Mouse (Mus musculus) ES-E14 (cell line): Measurements from ENCODE around the gene Dnaaf3. TPM values are rescaled to one million over a fixed set of nuclear protein-coding genes. Genes with fewer than 3 reads are reported as not detected.

ENCODE experiments used
- DNase-seq: peaks from one replicate; pipeline ENCODE4 v3.0.0-alpha.2; 2013; ENCODE audit warnings: low read depth, low spot score
- H3K27ac ChIP-seq: 2 replicates; pipeline ENCODE4 v1.5.1; 2012; ENCODE audit warnings: low read depth, mild to moderate bottlenecking, low read length, moderate library complexity, mixed read lengths; ENCODE audit not compliant: poor library complexity, insufficient read depth, severe bottlenecking
- H3K36me3 ChIP-seq: 2 replicates; pipeline ENCODE4 v1.6.1; 2012; ENCODE audit warnings: mild to moderate bottlenecking, low read length, moderate library complexity, mixed read lengths; ENCODE audit not compliant: control insufficient read depth, poor library complexity, insufficient read depth, severe bottlenecking
- H3K4me1 ChIP-seq, 2 experiments: fragments of 150-350 bp in 1 of 2; sonication (generic) in 1 of 2; 2 replicates each; pipeline ENCODE4 v1.6.1; 2012; ENCODE audit warnings: low read length in 2 of 2, mild to moderate bottlenecking in 1 of 2, mixed read lengths in 1 of 2; ENCODE audit not compliant: control insufficient read depth in 2 of 2, insufficient read depth in 2 of 2, poor library complexity in 1 of 2
- H3K4me3 ChIP-seq, 2 experiments: fragments of 150-350 bp in 1 of 2; sonication (generic) in 1 of 2; 2 replicates each; pipeline ENCODE4 v1.5.1; 2012; ENCODE audit warnings: low read length in 2 of 2, low read depth in 1 of 2, mild to moderate bottlenecking in 1 of 2, mixed read lengths in 1 of 2; ENCODE audit not compliant: insufficient read depth in 1 of 2, poor library complexity in 1 of 2, severe bottlenecking in 1 of 2
- H3K9ac ChIP-seq: 2 replicates; pipeline ENCODE4 v1.6.1; 2012; ENCODE audit warnings: low read depth, mild to moderate bottlenecking, low read length, mixed read lengths; ENCODE audit not compliant: poor library complexity, insufficient read depth, severe bottlenecking
- H3K9me3 ChIP-seq: fragments of 150-350 bp; sonication (generic); 2 replicates; pipeline ENCODE4 v1.6.1; 2012; ENCODE audit warnings: low read depth, mild to moderate bottlenecking, low read length; ENCODE audit not compliant: control insufficient read depth, insufficient read depth
- CHD2 ChIP-seq: IDR thresholded peaks from 2 replicates; pipeline ENCODE4 v1.6.1; 2014; ENCODE audit warnings: mild to moderate bottlenecking, low read depth, low read length, inconsistent platforms
- HCFC1 ChIP-seq: IDR thresholded peaks from 2 replicates; pipeline ENCODE4 v1.6.1; 2012; ENCODE audit warnings: low read length, inconsistent platforms, borderline replicate concordance; ENCODE audit not compliant: insufficient read depth
- MAFK ChIP-seq: IDR thresholded peaks from 2 replicates; pipeline ENCODE4 v1.6.1; 2014; ENCODE audit warnings: mild to moderate bottlenecking, low read depth, low read length, inconsistent platforms; ENCODE audit not compliant: insufficient read depth
- ZC3H11A ChIP-seq: IDR thresholded peaks from 2 replicates; pipeline ENCODE4 v1.6.1; 2012; ENCODE audit warnings: low read depth, mild to moderate bottlenecking, inconsistent platforms, low read length, borderline replicate concordance
- ZNF384 ChIP-seq: IDR thresholded peaks from 2 replicates; pipeline ENCODE4 v1.6.1; 2012; ENCODE audit warnings: low read depth, low read length, inconsistent platforms
- in situ Hi-C, 2 experiments: fragments of 600-800 bp; cut with MboI; formaldehyde crosslinking; loops; one replicate each; pipeline ENCODE4 v1.15.1; 2025; ENCODE audit warnings: low sequenced_read_pairs in 2 of 2, inconsistent platforms in 1 of 2; ENCODE audit not compliant: unreplicated experiment in 2 of 2
- total RNA-seq: library from RNA; depleted of rRNA; stranded (reverse); fragments of 300-350 nt; gene quantifications from 2 replicates; pipeline ENCODE4 v1.2.3, GENCODE M21; 2012

Gene Dnaaf3
- total RNA-seq, 1 experiment, result 3.1 TPM

DNA sequence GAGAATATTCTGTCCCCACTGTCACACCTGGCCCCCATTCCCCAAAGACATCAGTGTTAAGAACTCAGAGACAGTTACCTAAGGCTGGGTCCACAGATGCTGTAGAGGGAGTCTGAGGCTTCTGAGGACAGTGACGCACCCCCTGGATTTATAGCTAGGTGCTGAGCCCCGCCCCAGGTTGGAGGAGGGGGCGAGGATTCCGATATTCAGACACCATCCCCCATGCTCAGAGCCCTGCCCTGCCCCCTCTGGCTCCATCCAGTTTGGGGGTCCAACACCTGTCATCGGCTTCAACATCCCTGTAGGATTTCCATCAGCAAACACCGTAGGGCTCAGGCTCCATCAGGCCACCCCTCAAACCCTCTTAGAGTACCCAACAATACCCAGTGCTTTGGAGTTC lies 16.4 kb downstream of the Dnaaf3 start:
- in situ Hi-C loops, result no loop called here
- Histone ChIP-seq H3K4me1 (peaks cover 2 to 19% of the 10 kb centered on the region in 2 experiments; a peak in 3 of 4 replicates), H3K4me3 (no peak overlapping the region), H3K9ac (no peak overlapping the region), H3K27ac (no peak overlapping the region), H3K9me3 (no peaks in the 10 kb centered on the region), H3K36me3 (peaks cover 2% of the 10 kb centered on the region; the same call in 1 of the 2 replicates)
- no peak for DNase-seq
- TF ChIP-seq CHD2 (no peak), ZNF384 (no peak), ZC3H11A (no peak), HCFC1 (no peak), MAFK (no peak)

DNA sequence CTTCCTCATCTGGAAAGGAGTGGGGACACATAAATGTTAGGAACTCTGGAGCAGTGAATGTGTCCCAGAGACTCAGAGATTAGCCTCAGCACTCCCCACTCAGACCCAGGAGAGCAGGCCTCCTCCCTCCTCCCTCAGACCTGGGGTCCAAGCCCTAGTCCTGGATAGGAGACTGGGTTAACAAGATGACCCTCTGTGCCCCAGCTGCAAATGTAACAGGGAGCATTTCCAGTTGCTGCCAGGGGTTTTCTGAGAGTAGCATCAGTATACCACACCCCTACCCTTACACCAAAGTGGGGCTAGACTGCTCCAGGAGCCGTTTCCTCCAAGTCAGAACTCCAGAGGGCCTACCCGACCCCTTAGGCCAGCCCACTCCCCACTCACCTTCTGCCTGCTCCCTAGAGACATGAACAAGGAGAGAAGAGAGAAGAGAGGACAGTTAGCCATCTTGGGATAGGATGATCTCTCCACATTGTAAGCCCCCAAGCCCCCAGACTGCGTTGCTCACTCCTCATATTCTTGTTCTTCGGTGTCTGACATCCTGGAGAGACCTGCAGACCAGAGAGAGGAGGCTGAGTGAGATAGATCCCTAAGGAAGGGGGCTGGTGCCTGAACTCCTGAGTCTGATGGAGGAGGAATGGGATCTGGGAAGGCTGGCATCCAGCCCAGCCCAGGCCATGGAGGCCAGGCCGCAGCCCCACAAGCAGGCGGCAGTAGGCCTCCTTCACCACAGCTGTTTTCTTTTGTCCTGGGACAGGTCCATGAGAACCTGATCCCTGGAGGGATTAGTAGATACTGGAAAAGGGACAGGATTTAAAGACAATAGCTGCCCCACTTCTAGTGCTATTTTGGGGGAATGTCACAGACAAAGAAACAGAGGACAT lies 18.2 kb downstream of the Dnaaf3 start:
- peak overlapping the region; percentile 25; the same call in 1 of the 2 replicates for H3K9ac ChIP-seq
- no peak for TF ChIP-seq ZNF384
- TF ChIP-seq MAFK, result no peak
- no peak for TF ChIP-seq HCFC1
- no peak for TF ChIP-seq CHD2
- TF ChIP-seq ZC3H11A, result no peak
- H3K27ac ChIP-seq, result no peak overlapping the region

DNA sequence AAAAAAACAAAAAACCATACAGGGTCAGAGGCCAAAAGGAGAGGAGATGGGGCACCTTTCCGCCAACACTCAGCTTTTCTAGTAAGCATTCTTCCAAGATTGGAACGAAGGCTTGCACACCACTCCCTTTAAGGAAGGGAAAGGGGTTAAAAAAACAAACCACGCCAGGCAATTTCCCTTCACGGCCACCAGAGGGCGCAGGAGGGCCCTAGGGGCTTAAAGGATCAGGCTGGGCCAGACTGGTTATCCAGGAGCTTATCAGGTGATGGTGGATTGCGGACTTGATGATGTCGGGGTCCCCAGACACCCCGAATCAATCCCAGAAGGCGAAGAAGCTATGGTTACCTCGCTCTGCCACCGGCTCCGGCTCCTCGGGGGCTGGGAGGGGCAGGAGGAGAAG lies 19.0 kb downstream of the Dnaaf3 start:
- peaks cover 2 to 30% of the 10 kb centered on the region in 2 experiments; a peak in 3 of 4 replicates for H3K4me1 ChIP-seq
- in situ Hi-C loops, result no loop called here
- no peak overlapping the region for H3K4me3 ChIP-seq
- no peaks in the 10 kb centered on the region for H3K9me3 ChIP-seq
- peak overlapping the region; percentile 25; the same call in 1 of the 2 replicates for H3K9ac ChIP-seq
- H3K36me3 ChIP-seq, result no peaks in the 10 kb centered on the region
- no peak overlapping the region for H3K27ac ChIP-seq
- no peak for TF ChIP-seq HCFC1
- TF ChIP-seq ZNF384, result peak; percentile 83
- no peak for DNase-seq

More for the DNA sequence above, 18.2 kb downstream of the Dnaaf3 start:
- no peaks in the 10 kb centered on the region for H3K9me3 ChIP-seq
- no peak for DNase-seq
- H3K36me3 ChIP-seq, result no peaks in the 10 kb centered on the region
- in situ Hi-C loops, result no loop called here
- no peak overlapping the region for H3K4me3 ChIP-seq
- peaks cover 2 to 22% of the 10 kb centered on the region in 2 experiments; a peak in 3 of 4 replicates for H3K4me1 ChIP-seq

DNA sequence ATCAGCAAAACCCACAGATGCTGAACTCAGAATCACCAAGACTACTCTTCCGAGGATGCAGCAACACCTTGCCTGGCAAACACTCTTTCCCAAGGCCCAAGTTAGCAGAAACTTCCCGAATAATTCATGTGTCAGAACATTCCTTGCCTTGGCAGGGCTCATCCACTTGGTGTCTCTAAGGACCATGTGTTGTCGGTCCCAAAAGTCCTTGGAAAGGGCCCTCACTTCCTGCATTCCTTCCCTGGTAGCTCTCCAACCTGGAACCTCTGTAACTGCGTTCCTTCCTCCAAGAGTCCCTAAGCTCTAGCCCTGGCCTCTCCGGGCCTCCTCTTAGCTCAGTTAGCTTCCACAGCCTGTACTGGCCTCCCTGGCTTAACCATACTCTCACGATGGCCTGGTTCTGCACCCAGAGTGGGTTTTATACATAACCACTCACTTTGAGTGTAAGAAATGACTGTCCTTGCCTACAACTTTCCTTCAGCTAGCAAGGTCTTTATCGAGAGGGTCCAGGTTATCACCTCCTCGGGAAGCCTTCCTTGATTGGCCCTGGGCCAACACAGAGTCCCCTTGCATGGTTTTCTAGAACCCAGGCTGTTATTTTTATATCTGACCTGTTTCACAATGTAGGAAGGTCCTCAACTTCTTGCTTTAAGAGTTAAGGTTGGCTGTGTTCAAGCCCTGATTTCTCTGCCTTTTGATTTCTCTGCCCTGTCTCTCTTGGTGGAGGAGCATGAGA lies 20.6 kb downstream of the Dnaaf3 start:
- no peak for TF ChIP-seq CHD2
- Histone ChIP-seq H3K4me1 (peaks cover 2 to 29% of the 10 kb centered on the region in 2 experiments; a peak in 3 of 4 replicates), H3K36me3 (no peaks in the 10 kb centered on the region), H3K4me3 (no peak overlapping the region), H3K27ac (no peak overlapping the region), H3K9ac (no peak overlapping the region), H3K9me3 (no peaks in the 10 kb centered on the region)
- no peak for DNase-seq
- in situ Hi-C loops, result no loop called here
